Mouse (Mus musculus): ENCODE data around the gene Kcnd3. TPM values are rescaled to one million over a fixed set of nuclear protein-coding genes. Genes with fewer than 3 reads are reported as not detected.

Gene Kcnd3
- polyA plus RNA-seq, 1 experiment from 2014 or later: 0.93 TPM

- Histone ChIP-seq H3K36me3 (ENCODE audit: control insufficient read depth, insufficient read depth, low read length) (no peaks in the 10 kb centered on the region), H3K9ac (ENCODE audit: low read depth, low read length) (no peak overlapping the region), H3K27ac (replicated peaks; ENCODE audit: low read depth, low read length) (no peak overlapping the region), H3K27me3 (replicated peaks; ENCODE audit: control insufficient read depth, insufficient read depth, low read length) (no peaks in the 10 kb centered on the region), H3K4me2 (ENCODE audit: low read depth, low read length) (no peak overlapping the region), H3K4me3 (ENCODE audit: low read depth, low read length) (no peak overlapping the region), H3K9me3 (ENCODE audit: control insufficient read depth, low read length) (no peaks in the 10 kb centered on the region), H3K4me1 (ENCODE audit: control insufficient read depth, insufficient read depth, low read length) (no peaks in the 10 kb centered on the region)
- DNase-seq (ENCODE audit: low spot score) (no peak), ATAC-seq (ENCODE audit: low read depth) (no peak)
- WGBS: 70% methylated on average over 8 of the region's 8 CpGs
Measured at GRCm38 (mm10) chr3:105648889-105649567, 196.9 kb downstream of the Kcnd3 start.

GRCm38 (mm10) chr3:105653544-105654380, 201.6 kb downstream of the Kcnd3 start:
- Histone ChIP-seq H3K36me3 (ENCODE audit: control insufficient read depth, insufficient read depth, low read length) (no peaks in the 10 kb centered on the region), H3K9me3 (ENCODE audit: control insufficient read depth, low read length) (no peaks in the 10 kb centered on the region), H3K4me2 (ENCODE audit: low read depth, low read length) (no peak overlapping the region), H3K9ac (ENCODE audit: low read depth, low read length) (no peak overlapping the region), H3K4me1 (ENCODE audit: control insufficient read depth, insufficient read depth, low read length) (no peaks in the 10 kb centered on the region), H3K4me3 (ENCODE audit: low read depth, low read length) (no peak overlapping the region), H3K27ac (replicated peaks; ENCODE audit: low read depth, low read length) (no peak overlapping the region), H3K27me3 (replicated peaks; ENCODE audit: control insufficient read depth, insufficient read depth, low read length) (no peaks in the 10 kb centered on the region)
- ATAC-seq (ENCODE audit: low read depth) (no peak), DNase-seq (ENCODE audit: low spot score) (no peak)
- 84% methylated on average over 13 of the region's 13 CpGs for WGBS

- Histone ChIP-seq H3K9me3 (ENCODE audit: control insufficient read depth, low read length) (no peaks in the 10 kb centered on the region), H3K27ac (replicated peaks; ENCODE audit: low read depth, low read length) (no peak overlapping the region), H3K4me2 (ENCODE audit: low read depth, low read length) (no peak overlapping the region), H3K4me3 (ENCODE audit: low read depth, low read length) (no peak overlapping the region), H3K4me1 (ENCODE audit: control insufficient read depth, insufficient read depth, low read length) (no peaks in the 10 kb centered on the region), H3K27me3 (replicated peaks; ENCODE audit: control insufficient read depth, insufficient read depth, low read length) (no peaks in the 10 kb centered on the region), H3K9ac (ENCODE audit: low read depth, low read length) (no peak overlapping the region), H3K36me3 (ENCODE audit: control insufficient read depth, insufficient read depth, low read length) (no peaks in the 10 kb centered on the region)
- ATAC-seq (ENCODE audit: low read depth): no peak
- DNase-seq (ENCODE audit: low spot score): no peak
- WGBS: 90% methylated on average over 11 of the region's 11 CpGs
Measured at GRCm38 (mm10) chr3:105655031-105655585, 203.0 kb downstream of the Kcnd3 start.

- H3K4me2 ChIP-seq (ENCODE audit: low read depth, low read length): no peak overlapping the region
- H3K4me1 ChIP-seq (ENCODE audit: control insufficient read depth, insufficient read depth, low read length): no peaks in the 10 kb centered on the region
- no peak overlapping the region for H3K4me3 ChIP-seq (ENCODE audit: low read depth, low read length)
- ATAC-seq (ENCODE audit: low read depth): no peak
- H3K27me3 ChIP-seq (replicated peaks; ENCODE audit: control insufficient read depth, insufficient read depth, low read length): no peaks in the 10 kb centered on the region
- H3K36me3 ChIP-seq (ENCODE audit: control insufficient read depth, insufficient read depth, low read length): no peaks in the 10 kb centered on the region
- WGBS: 58% methylated on average over 2 of the region's 2 CpGs
- no peak for DNase-seq (ENCODE audit: low spot score)
- H3K27ac ChIP-seq (replicated peaks; ENCODE audit: low read depth, low read length): no peak overlapping the region
- no peak overlapping the region for H3K9ac ChIP-seq (ENCODE audit: low read depth, low read length)
- H3K9me3 ChIP-seq (ENCODE audit: control insufficient read depth, low read length): no peaks in the 10 kb centered on the region
Measured at GRCm38 (mm10) chr3:105660530-105660929, 208.4 kb downstream of the Kcnd3 start.

- no peak for ATAC-seq (ENCODE audit: low read depth)
- no peak for DNase-seq (ENCODE audit: low spot score)
- Histone ChIP-seq H3K4me2 (ENCODE audit: low read depth, low read length) (no peak overlapping the region), H3K36me3 (ENCODE audit: control insufficient read depth, insufficient read depth, low read length) (no peaks in the 10 kb centered on the region), H3K9me3 (ENCODE audit: control insufficient read depth, low read length) (no peaks in the 10 kb centered on the region), H3K9ac (ENCODE audit: low read depth, low read length) (no peak overlapping the region), H3K4me3 (ENCODE audit: low read depth, low read length) (no peak overlapping the region), H3K27me3 (replicated peaks; ENCODE audit: control insufficient read depth, insufficient read depth, low read length) (no peaks in the 10 kb centered on the region), H3K27ac (replicated peaks; ENCODE audit: low read depth, low read length) (no peak overlapping the region), H3K4me1 (ENCODE audit: control insufficient read depth, insufficient read depth, low read length) (no peaks in the 10 kb centered on the region)
- WGBS: 63% methylated on average over 8 of the region's 8 CpGs
Measured at GRCm38 (mm10) chr3:105663043-105663442, 210.9 kb downstream of the Kcnd3 start.

GRCm38 (mm10) chr3:105665105-105665765, 213.1 kb downstream of the Kcnd3 start:
- no peak overlapping the region for H3K27ac ChIP-seq (replicated peaks; ENCODE audit: low read depth, low read length)
- ATAC-seq (ENCODE audit: low read depth): no peak
- no peak overlapping the region for H3K9ac ChIP-seq (ENCODE audit: low read depth, low read length)
- no peak overlapping the region for H3K4me3 ChIP-seq (ENCODE audit: low read depth, low read length)
- H3K4me2 ChIP-seq (ENCODE audit: low read depth, low read length): no peak overlapping the region
- 73% methylated on average over 9 of the region's 9 CpGs for WGBS
- no peaks in the 10 kb centered on the region for H3K36me3 ChIP-seq (ENCODE audit: control insufficient read depth, insufficient read depth, low read length)
- H3K4me1 ChIP-seq (ENCODE audit: control insufficient read depth, insufficient read depth, low read length): no peaks in the 10 kb centered on the region
- no peak for DNase-seq (ENCODE audit: low spot score)
- H3K27me3 ChIP-seq (replicated peaks; ENCODE audit: control insufficient read depth, insufficient read depth, low read length): no peaks in the 10 kb centered on the region
- H3K9me3 ChIP-seq (ENCODE audit: control insufficient read depth, low read length): no peaks in the 10 kb centered on the region

GRCm38 (mm10) chr3:105666996-105667523, 214.9 kb downstream of the Kcnd3 start:
- DNase-seq (ENCODE audit: low spot score) (no peak), ATAC-seq (ENCODE audit: low read depth) (no peak)
- no peaks in the 10 kb centered on the region for H3K27me3 ChIP-seq (replicated peaks; ENCODE audit: control insufficient read depth, insufficient read depth, low read length)
- 56% methylated on average over 4 of the region's 4 CpGs for WGBS
- H3K4me2 ChIP-seq (ENCODE audit: low read depth, low read length): no peak overlapping the region
- no peaks in the 10 kb centered on the region for H3K9me3 ChIP-seq (ENCODE audit: control insufficient read depth, low read length)
- H3K4me1 ChIP-seq (ENCODE audit: control insufficient read depth, insufficient read depth, low read length): no peaks in the 10 kb centered on the region
- no peak overlapping the region for H3K9ac ChIP-seq (ENCODE audit: low read depth, low read length)
- no peak overlapping the region for H3K27ac ChIP-seq (replicated peaks; ENCODE audit: low read depth, low read length)
- H3K36me3 ChIP-seq (ENCODE audit: control insufficient read depth, insufficient read depth, low read length): no peaks in the 10 kb centered on the region
- no peak overlapping the region for H3K4me3 ChIP-seq (ENCODE audit: low read depth, low read length)

- Histone ChIP-seq H3K9ac (ENCODE audit: low read depth, low read length) (no peak overlapping the region), H3K27ac (replicated peaks; ENCODE audit: low read depth, low read length) (no peak overlapping the region), H3K4me3 (ENCODE audit: low read depth, low read length) (no peak overlapping the region), H3K36me3 (ENCODE audit: control insufficient read depth, insufficient read depth, low read length) (no peaks in the 10 kb centered on the region), H3K4me1 (ENCODE audit: control insufficient read depth, insufficient read depth, low read length) (no peaks in the 10 kb centered on the region), H3K9me3 (ENCODE audit: control insufficient read depth, low read length) (no peaks in the 10 kb centered on the region), H3K27me3 (replicated peaks; ENCODE audit: control insufficient read depth, insufficient read depth, low read length) (no peaks in the 10 kb centered on the region), H3K4me2 (ENCODE audit: low read depth, low read length) (no peak overlapping the region)
- WGBS: 51% methylated on average over 9 of the region's 9 CpGs
- ATAC-seq (ENCODE audit: low read depth) (no peak), DNase-seq (ENCODE audit: low spot score) (no peak)
Measured at GRCm38 (mm10) chr3:105668161-105668560, 216.0 kb downstream of the Kcnd3 start.

Data from embryonic facial prominence, embryonic 14.5 days (tissue).